Mouse (Mus musculus) limb, embryonic 15.5 days (tissue): ENCODE measurements around the gene Grik1. TPM values are rescaled to one million over a fixed set of nuclear protein-coding genes. Genes with fewer than 3 reads are reported as not detected.
A peak's percentile ranks its signal among the peaks of the same experiment; 100 is the strongest.

Source experiments
- ATAC-seq: fragments of 200-750 bp; cut with Nextera tagmentation; 2 replicates; pipeline ENCODE4 v1.8.0; 2017; ENCODE audit warnings: low read depth, moderate TSS enrichment; ENCODE audit not compliant: insufficient number of reproducible peaks, low FRiP score, low TSS enrichment
- H3K27ac ChIP-seq: fragments of 300-500 bp; sonication (generic); 2 replicates; pipeline ENCODE4 v1.5.1; 2015; ENCODE audit warnings: moderate library complexity, mild to moderate bottlenecking, inconsistent platforms
- H3K27me3 ChIP-seq: fragments of 300-500 bp; sonication (generic); 2 replicates; pipeline ENCODE4 v1.6.1; 2015; ENCODE audit warnings: inconsistent platforms
- H3K36me3 ChIP-seq: fragments of 300-500 bp; sonication (generic); 2 replicates; pipeline ENCODE4 v1.6.1; 2015; ENCODE audit warnings: inconsistent platforms
- H3K4me1 ChIP-seq: fragments of 300-500 bp; sonication (generic); 2 replicates; pipeline ENCODE4 v1.6.1; 2015; ENCODE audit warnings: inconsistent platforms
- H3K4me2 ChIP-seq: fragments of 300-500 bp; sonication (generic); 2 replicates; pipeline ENCODE4 v1.6.1; 2015; ENCODE audit warnings: mild to moderate bottlenecking, inconsistent platforms
- H3K4me3 ChIP-seq: fragments of 300-500 bp; sonication (generic); 2 replicates; pipeline ENCODE4 v1.5.1; 2015; ENCODE audit warnings: mild to moderate bottlenecking, inconsistent platforms
- H3K9ac ChIP-seq: fragments of 300-500 bp; sonication (generic); 2 replicates; pipeline ENCODE4 v1.6.1; 2015; ENCODE audit warnings: inconsistent platforms
- H3K9me3 ChIP-seq: fragments of 300-500 bp; sonication (generic); 2 replicates; pipeline ENCODE4 v1.6.1; 2016; ENCODE audit warnings: inconsistent platforms
- WGBS: fragments of 180-500 bp; shearing (Covaris S2); methylation state at CpG from one replicate; pipeline ENCODE4 v1.1.7; 2015; 5-methylcytosine and 5-hydroxymethylcytosine counted together
- polyA plus RNA-seq: library from polyadenylated mRNA; unstranded; fragments of >200 nt; fragmentation: Nextera tagmentation; extraction: Ambion mirVana; gene quantifications from 2 replicates; pipeline ENCODE4 v1.2.1, GENCODE M21; 2015

Grik1 gene
- polyA plus RNA-seq, 1 experiment from 2014 or later = 2.8 TPM

GRCm38 (mm10) chr16:88138913-88139312 lies 151.2 kb downstream of the Grik1 start:
- 64% methylated on average over 1 of the region's 1 CpGs for WGBS
- Histone ChIP-seq H3K4me2 (no peak overlapping the region), H3K27ac (no peak overlapping the region), H3K9me3 (no peaks in the 10 kb centered on the region), H3K9ac (no peak overlapping the region), H3K4me1 (no peaks in the 10 kb centered on the region), H3K27me3 (no peaks in the 10 kb centered on the region), H3K4me3 (no peak overlapping the region), H3K36me3 (no peaks in the 10 kb centered on the region)
- ATAC-seq = no peak

- no peak for ATAC-seq
- Histone ChIP-seq H3K4me1 (no peaks in the 10 kb centered on the region), H3K9ac (no peak overlapping the region), H3K9me3 (no peaks in the 10 kb centered on the region), H3K4me3 (no peak overlapping the region), H3K27me3 (no peaks in the 10 kb centered on the region), H3K36me3 (no peaks in the 10 kb centered on the region), H3K27ac (no peak overlapping the region), H3K4me2 (no peak overlapping the region)
- WGBS = 48% methylated on average over 2 of the region's 2 CpGs
These were observed 157.1 kb downstream of the Grik1 start for GRCm38 (mm10) chr16:88132919-88133318.

GRCm38 (mm10) chr16:88131103-88131502 lies 159.0 kb downstream of the Grik1 start:
- ATAC-seq = no peak
- Histone ChIP-seq H3K4me1 (no peaks in the 10 kb centered on the region), H3K27me3 (no peaks in the 10 kb centered on the region), H3K4me3 (no peak overlapping the region), H3K9ac (no peak overlapping the region), H3K4me2 (no peak overlapping the region), H3K27ac (no peak overlapping the region), H3K9me3 (no peaks in the 10 kb centered on the region), H3K36me3 (no peaks in the 10 kb centered on the region)
- WGBS = 92% methylated on average over 3 of the region's 3 CpGs

GRCm38 (mm10) chr16:88125098-88125497 lies 165.0 kb downstream of the Grik1 start:
- ATAC-seq = no peak
- Histone ChIP-seq H3K36me3 (no peaks in the 10 kb centered on the region), H3K27me3 (no peaks in the 10 kb centered on the region), H3K9ac (no peak overlapping the region), H3K9me3 (no peaks in the 10 kb centered on the region), H3K27ac (no peak overlapping the region), H3K4me1 (no peaks in the 10 kb centered on the region), H3K4me3 (no peak overlapping the region), H3K4me2 (no peak overlapping the region)
- 80% methylated on average over 4 of the region's 4 CpGs for WGBS

- peak overlapping the region; percentile 17; the same call in 1 of the 2 replicates for H3K4me2 ChIP-seq
- peak; percentile 67 for ATAC-seq
- peak overlapping the region; percentile 69 for H3K27ac ChIP-seq
These were observed 177.4 kb downstream of the Grik1 start for GRCm38 (mm10) chr16:88112551-88113138.

GRCm38 (mm10) chr16:88111459-88111858 lies 178.6 kb downstream of the Grik1 start:
- H3K36me3 ChIP-seq = no peaks in the 10 kb centered on the region
- H3K9me3 ChIP-seq = no peaks in the 10 kb centered on the region
- no peak for ATAC-seq
- H3K4me2 ChIP-seq = no peak overlapping the region
- H3K27ac ChIP-seq = peak overlapping the region; percentile 11; the same call in 1 of the 2 replicates
- H3K4me1 ChIP-seq = peaks cover 15% of the 10 kb centered on the region
- WGBS = 13% methylated on average over 3 of the region's 3 CpGs
- no peak overlapping the region for H3K9ac ChIP-seq
- H3K27me3 ChIP-seq = no peaks in the 10 kb centered on the region
- no peak overlapping the region for H3K4me3 ChIP-seq

More at GRCm38 (mm10) chr16:88112551-88113138, 177.4 kb downstream of the Grik1 start:
- Histone ChIP-seq H3K4me3 (no peak overlapping the region), H3K36me3 (no peaks in the 10 kb centered on the region), H3K27me3 (no peaks in the 10 kb centered on the region), H3K9me3 (no peaks in the 10 kb centered on the region), H3K9ac (no peak overlapping the region), H3K4me1 (peaks cover 15% of the 10 kb centered on the region)
- WGBS = 21% methylated on average over 8 of the region's 8 CpGs

- Histone ChIP-seq H3K9me3 (no peaks in the 10 kb centered on the region), H3K27me3 (no peaks in the 10 kb centered on the region), H3K9ac (no peak overlapping the region), H3K4me1 (no peaks in the 10 kb centered on the region), H3K4me3 (no peak overlapping the region), H3K4me2 (no peak overlapping the region), H3K27ac (no peak overlapping the region), H3K36me3 (no peaks in the 10 kb centered on the region)
- ATAC-seq = no peak
- 70% methylated on average over 5 of the region's 5 CpGs for WGBS
These were observed 195.8 kb downstream of the Grik1 start for GRCm38 (mm10) chr16:88094206-88094789.

GRCm38 (mm10) chr16:88087280-88087679 lies 202.8 kb downstream of the Grik1 start:
- Histone ChIP-seq H3K27me3 (no peaks in the 10 kb centered on the region), H3K9me3 (no peaks in the 10 kb centered on the region), H3K4me2 (no peak overlapping the region), H3K4me1 (no peaks in the 10 kb centered on the region), H3K36me3 (no peaks in the 10 kb centered on the region), H3K9ac (no peak overlapping the region), H3K27ac (no peak overlapping the region), H3K4me3 (no peak overlapping the region)
- ATAC-seq = no peak
- 66% methylated on average over 7 of the region's 7 CpGs for WGBS

GRCm38 (mm10) chr16:88074716-88075115 lies 215.3 kb downstream of the Grik1 start:
- H3K27me3 ChIP-seq = no peaks in the 10 kb centered on the region
- H3K9me3 ChIP-seq = no peaks in the 10 kb centered on the region
- 0 out of 2 replicates have a peak, but pooled peaks cover 3% of the 10 kb centered on the region for H3K4me1 ChIP-seq
- no peak overlapping the region for H3K27ac ChIP-seq
- H3K9ac ChIP-seq = no peak overlapping the region
- H3K36me3 ChIP-seq = no peaks in the 10 kb centered on the region
- WGBS = 56% methylated on average over 5 of the region's 5 CpGs
- ATAC-seq = no peak
- no peak overlapping the region for H3K4me2 ChIP-seq
- H3K4me3 ChIP-seq = no peak overlapping the region

GRCm38 (mm10) chr16:88060936-88061335 lies 229.1 kb downstream of the Grik1 start:
- WGBS = 44% methylated on average over 3 of the region's 3 CpGs
- H3K4me2 ChIP-seq = no peak overlapping the region
- no peaks in the 10 kb centered on the region for H3K27me3 ChIP-seq
- H3K27ac ChIP-seq = no peak overlapping the region
- no peak for ATAC-seq
- no peaks in the 10 kb centered on the region for H3K4me1 ChIP-seq
- H3K36me3 ChIP-seq = no peaks in the 10 kb centered on the region
- no peaks in the 10 kb centered on the region for H3K9me3 ChIP-seq
- H3K4me3 ChIP-seq = no peak overlapping the region
- H3K9ac ChIP-seq = no peak overlapping the region

- Histone ChIP-seq H3K4me1 (no peaks in the 10 kb centered on the region), H3K9ac (no peak overlapping the region), H3K4me3 (no peak overlapping the region), H3K27me3 (no peaks in the 10 kb centered on the region), H3K4me2 (no peak overlapping the region), H3K36me3 (no peaks in the 10 kb centered on the region), H3K9me3 (no peaks in the 10 kb centered on the region), H3K27ac (no peak overlapping the region)
- ATAC-seq = no peak
- 61% methylated on average over 10 of the region's 10 CpGs for WGBS
These were observed 241.9 kb downstream of the Grik1 start for GRCm38 (mm10) chr16:88048121-88048520.

GRCm38 (mm10) chr16:88044321-88044720 lies 245.7 kb downstream of the Grik1 start:
- no peak overlapping the region for H3K27ac ChIP-seq
- no peak overlapping the region for H3K4me3 ChIP-seq
- no peak for ATAC-seq
- H3K4me2 ChIP-seq = no peak overlapping the region
- H3K27me3 ChIP-seq = no peaks in the 10 kb centered on the region
- H3K9me3 ChIP-seq = no peaks in the 10 kb centered on the region
- peaks cover 5% of the 10 kb centered on the region; the same call in 1 of the 2 replicates for H3K4me1 ChIP-seq
- WGBS = 99% methylated on average over 4 of the region's 4 CpGs
- no peaks in the 10 kb centered on the region for H3K36me3 ChIP-seq
- H3K9ac ChIP-seq = no peak overlapping the region
